10 mouse cellular contexts compared by ENCODE assay signal in the genomic region with DNA sequence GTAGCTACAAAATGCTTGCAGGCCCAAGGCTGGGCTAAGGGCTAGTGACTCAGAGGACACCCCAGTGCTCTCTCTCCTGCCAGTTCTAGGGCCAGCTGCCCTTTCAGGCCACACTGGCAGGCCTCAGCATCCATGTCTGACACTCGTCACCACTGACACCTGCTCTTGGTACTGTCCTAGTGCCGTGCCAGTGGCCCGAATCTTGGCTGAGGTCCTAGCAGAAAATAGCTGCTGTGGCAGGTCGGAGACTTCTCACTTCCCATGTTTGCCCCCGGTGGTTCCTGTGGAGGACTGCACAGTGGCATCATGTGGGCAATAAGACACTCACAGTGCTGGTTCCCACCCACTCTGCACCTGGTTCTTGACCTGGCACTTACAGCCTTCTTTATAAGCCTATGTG. TPM values are rescaled to one million over a fixed set of nuclear protein-coding genes. Genes with fewer than 3 reads are reported as not detected.
DNase-seq lines count a peak whose midpoint lies in the region.
"Had no signal": no experiment of that assay in that cellular context is flagged by ENCODE, and none has a peak within 500 bp of the region (broad histone marks: within the 10 kb centered on the region; RNA-seq: fewer than 3 reads in every experiment).

No protein-coding gene starts in this region.

- intact Hi-C loops in heart, postnatal 10 days (cut with DNase I) = no loop called here
- intact Hi-C loops in left cerebral cortex, postnatal 25 days (cut with DNase I) = loop anchor here (10.0 kb wide), 1 partner anchor 383 kb away; no protein-coding TSS in a partner anchor

- peak; percentile 33 for DNase-seq in testis, postnatal 10 days (ENCODE audit: low spot score)
- DNase-seq in testis, postnatal 14 days (ENCODE audit: low spot score) = no peak
- DNase-seq in gastrocnemius, postnatal 10 days = peak; percentile 54
- DNase-seq in heart, postnatal 10 days = peak; percentile 75 to 79
- no peak for DNase-seq in left cerebral cortex, postnatal 25 days (ENCODE audit: low spot score in 2 of 2)
- no peak for DNase-seq in lung, postnatal 36 days
- DNase-seq in embryo, embryonic 10 days (ENCODE audit: low spot score) = no peak
- no peak for DNase-seq in lung, postnatal 10 days
- DNase-seq: kidney, adult 8-10 months; liver, embryonic 13.5 days had no signal

RNA-seq across cellular contexts. Expression of a gene that starts 14.1 kb away (rescaled TPM):
- under 1 TPM; 0.16 to 0.26 TPM for total RNA-seq in gastrocnemius, postnatal 10 days (2021)
- not detected for total RNA-seq in heart, postnatal 10 days (2021)
- 10 to 100 TPM; 15.7 to 19.4 TPM for total RNA-seq in left cerebral cortex, postnatal 25 days (2021)

RNA-seq across cellular contexts. Expression of a gene that starts 21.2 kb away (rescaled TPM):
- 100 to 1,000 TPM; 810 to 907 TPM for total RNA-seq in gastrocnemius, postnatal 10 days (2021)
- 100 to 1,000 TPM; 593 to 606 TPM for total RNA-seq in heart, postnatal 10 days (2021)
- under 1 TPM; 0.85 to 0.96 TPM for total RNA-seq in left cerebral cortex, postnatal 25 days (2021)

RNA-seq across cellular contexts. Expression of a gene that starts 29.4 kb away (rescaled TPM):
- total RNA-seq in gastrocnemius, postnatal 10 days (2021) = 1 to 10 TPM; 1.2 to 1.5 TPM
- total RNA-seq in heart, postnatal 10 days (2021) = 1 to 10 TPM; 1.3 to 1.4 TPM
- 1 to 10 TPM; 1.5 to 2.2 TPM for total RNA-seq in left cerebral cortex, postnatal 25 days (2021)

Comparison
In these comparisons a context has a peak if more than half of its experiments do, and no peak if none do; other contexts are left out.
1. DNase-seq: peak in testis, postnatal 10 days (single experiment), gastrocnemius, postnatal 10 days (single experiment) and heart, postnatal 10 days (2 of 2); none in testis, postnatal 14 days (single experiment), left cerebral cortex, postnatal 25 days (0 of 2), lung, postnatal 36 days (single experiment), embryo, embryonic 10 days (single experiment) and lung, postnatal 10 days (single experiment).
2. RNA of a gene that starts 14.1 kb away (total RNA-seq): 15.7 to 19.4 TPM in left cerebral cortex, postnatal 25 days; 0.16 to 0.26 TPM in gastrocnemius, postnatal 10 days and not detected in heart, postnatal 10 days; every median in the first group is over 10 times any median in the second.
3. RNA of a gene that starts 21.2 kb away (total RNA-seq): 810 to 907 TPM in gastrocnemius, postnatal 10 days and 593 to 606 TPM in heart, postnatal 10 days; 0.85 to 0.96 TPM in left cerebral cortex, postnatal 25 days; every median in the first group is over 100 times any median in the second.